Mouse (Mus musculus): ENCODE data around the gene Nfil3. TPM values are rescaled to one million over a fixed set of nuclear protein-coding genes. Genes with fewer than 3 reads are reported as not detected.

Gene Nfil3
- polyA plus RNA-seq, 1 experiment from 2014 or later: 48.4 TPM

DNA sequence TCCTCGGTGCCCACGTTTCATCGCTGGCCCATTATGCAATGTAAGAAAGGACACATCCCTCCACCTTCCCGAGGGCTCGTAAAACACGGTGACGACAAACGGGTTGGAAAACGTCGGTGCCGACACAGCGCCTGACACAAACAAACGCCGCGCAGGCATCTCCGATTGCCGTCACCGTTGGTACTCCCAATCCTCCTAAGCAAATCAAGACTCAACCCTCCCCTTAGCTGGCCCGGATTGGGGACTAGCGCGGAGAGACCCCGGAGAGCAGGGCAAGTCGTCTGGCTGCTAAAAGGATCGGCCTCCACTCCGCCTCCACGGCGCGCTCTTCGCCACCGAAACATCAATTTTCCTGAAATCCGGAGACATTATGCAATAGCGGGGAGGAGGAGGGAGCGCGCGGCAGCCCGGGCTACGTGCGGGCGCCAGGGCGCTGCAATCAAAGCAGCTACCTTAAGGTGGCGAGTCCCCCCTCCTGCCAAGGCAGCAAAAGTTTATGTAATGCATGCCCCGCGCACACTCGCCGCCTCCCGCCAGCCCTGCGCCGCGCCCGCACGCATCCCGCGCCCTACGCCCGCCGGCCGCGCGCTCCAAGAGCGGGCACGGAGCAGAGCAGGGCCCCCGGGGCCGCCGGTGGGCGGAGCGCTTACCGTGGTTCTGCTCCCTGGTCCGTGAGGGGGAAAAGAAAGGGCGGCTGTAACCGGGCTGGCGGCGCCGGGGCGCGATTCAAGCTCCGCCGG lies 492 bp downstream of the Nfil3 start:
- WGBS: under 1% methylated on average over 69 of the region's 77 CpGs
- Histone ChIP-seq H3K9me3 (no peaks in the 10 kb centered on the region), H3K4me3 (peak overlapping the region; percentile 96), H3K9ac (peak overlapping the region; percentile 90), H3K36me3 (replicated peaks) (no peaks in the 10 kb centered on the region), H3K4me2 (peak overlapping the region; percentile 91), H3K27ac (peak overlapping the region; percentile 98), H3K27me3 (replicated peaks) (no peaks in the 10 kb centered on the region), H3K4me1 (peaks cover 38% of the 10 kb centered on the region)
- peak; percentile 85 for ATAC-seq (replicated peaks)

DNA sequence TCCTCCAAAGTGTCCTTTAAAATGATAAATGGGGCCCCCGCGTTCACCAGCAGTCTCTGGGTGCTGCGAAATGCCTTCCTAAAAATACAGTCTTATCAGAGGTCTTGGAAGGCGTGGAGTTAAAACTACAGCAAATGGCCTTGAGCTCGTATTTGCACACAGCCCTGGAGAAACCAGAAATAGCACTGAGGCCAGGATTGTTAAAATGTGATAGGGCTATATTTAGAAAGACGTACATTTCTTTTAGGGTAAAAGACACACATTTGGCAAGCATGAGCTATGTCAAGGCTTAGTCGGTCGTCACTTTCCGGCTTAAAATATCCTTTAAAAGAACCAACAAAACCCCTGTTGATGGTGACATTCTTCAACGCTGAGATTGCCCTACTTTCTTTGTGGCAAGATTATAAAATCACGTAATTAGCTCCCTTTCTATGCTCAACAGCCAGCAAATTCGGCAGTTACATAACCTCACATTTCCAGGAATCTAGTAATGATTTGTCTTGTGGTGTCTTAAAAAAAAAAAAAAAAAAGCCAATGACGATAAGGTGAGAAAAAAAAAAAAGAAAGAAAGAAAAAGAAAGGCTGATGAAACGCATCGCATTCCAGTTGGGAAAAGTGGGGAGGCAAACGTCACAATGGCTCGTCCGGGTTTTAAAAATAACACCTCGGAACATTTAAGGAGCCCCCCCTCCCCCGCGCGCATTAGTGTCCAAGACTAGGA lies 1.4 kb downstream of the Nfil3 start:
- Histone ChIP-seq H3K9me3 (no peaks in the 10 kb centered on the region), H3K36me3 (replicated peaks) (no peaks in the 10 kb centered on the region), H3K27me3 (replicated peaks) (no peaks in the 10 kb centered on the region), H3K4me3 (peak overlapping the region; percentile 96), H3K27ac (peak overlapping the region; percentile 98), H3K9ac (peak overlapping the region; percentile 90), H3K4me1 (peaks cover 38% of the 10 kb centered on the region), H3K4me2 (peak overlapping the region; percentile 91)
- WGBS: under 1% methylated on average over 22 of the region's 22 CpGs
- ATAC-seq (replicated peaks): no peak

DNA sequence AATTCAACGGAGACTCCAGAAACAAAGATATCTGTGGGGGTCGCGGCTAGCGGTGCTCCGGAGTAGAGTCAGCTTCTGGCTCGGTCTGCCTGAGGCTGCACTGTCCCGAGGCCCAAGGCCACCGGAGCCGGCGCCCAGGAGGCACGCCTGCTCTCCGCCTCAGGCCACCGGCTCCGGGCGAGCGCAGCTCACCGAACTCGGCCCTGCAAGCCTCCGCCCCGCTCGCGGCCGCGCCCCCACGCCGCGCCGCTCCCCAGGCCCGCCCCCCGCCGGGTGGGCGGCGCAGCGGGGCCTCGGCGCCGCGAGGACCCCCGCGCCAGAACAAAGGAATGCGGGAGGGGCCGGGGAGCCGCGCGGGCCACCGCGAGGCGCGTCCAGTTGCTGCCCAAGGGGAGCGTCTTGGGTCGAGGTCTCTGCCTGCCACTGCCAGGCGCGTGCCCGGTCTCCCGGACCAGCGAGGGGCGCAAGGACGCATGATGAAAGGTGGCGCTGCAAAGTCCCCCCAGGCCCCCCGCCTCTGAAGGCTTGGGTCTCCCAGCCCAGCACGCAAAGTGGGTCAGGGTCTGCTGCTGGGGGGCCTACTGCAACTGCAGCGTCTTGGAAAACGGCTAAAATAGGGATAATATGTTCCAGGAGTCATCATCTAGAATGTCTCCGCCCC lies 2.4 kb downstream of the Nfil3 start:
- 0 out of 2 replicates have a peak, but pooled peaks have one; percentile 13 for ATAC-seq (replicated peaks)
- H3K27me3 ChIP-seq (replicated peaks): no peaks in the 10 kb centered on the region
- peak overlapping the region; percentile 96 for H3K4me3 ChIP-seq
- H3K9me3 ChIP-seq: no peaks in the 10 kb centered on the region
- peak overlapping the region; percentile 77 for H3K9ac ChIP-seq
- H3K4me2 ChIP-seq: peak overlapping the region; percentile 91
- peaks cover 38% of the 10 kb centered on the region for H3K4me1 ChIP-seq
- peak overlapping the region; percentile 95 for H3K27ac ChIP-seq
- 1% methylated on average over 42 of the region's 64 CpGs for WGBS
- no peaks in the 10 kb centered on the region for H3K36me3 ChIP-seq (replicated peaks)

DNA sequence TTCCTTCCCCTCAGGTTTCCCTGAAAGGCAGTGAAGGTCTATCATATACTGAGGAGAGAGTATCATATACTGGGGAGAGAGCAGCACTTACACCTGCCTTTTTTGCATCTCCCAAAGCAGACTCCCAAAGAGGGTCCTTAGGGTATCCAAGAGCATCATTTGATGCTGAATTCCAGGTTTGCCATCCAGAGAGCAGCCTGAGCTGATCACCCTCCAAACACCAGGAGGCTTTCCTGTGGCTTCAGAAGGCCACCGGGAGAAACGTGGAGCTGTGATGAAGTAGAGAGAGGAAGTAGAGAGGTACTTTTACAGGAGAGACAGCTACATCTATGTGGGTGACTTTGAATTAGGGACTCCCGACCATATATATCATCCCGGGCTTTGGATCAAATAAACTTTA lies 3.1 kb downstream of the Nfil3 start:
- 20% methylated on average over 4 of the region's 4 CpGs for WGBS
- Histone ChIP-seq H3K27ac (peak overlapping the region; percentile 95), H3K27me3 (replicated peaks) (no peaks in the 10 kb centered on the region)

DNA sequence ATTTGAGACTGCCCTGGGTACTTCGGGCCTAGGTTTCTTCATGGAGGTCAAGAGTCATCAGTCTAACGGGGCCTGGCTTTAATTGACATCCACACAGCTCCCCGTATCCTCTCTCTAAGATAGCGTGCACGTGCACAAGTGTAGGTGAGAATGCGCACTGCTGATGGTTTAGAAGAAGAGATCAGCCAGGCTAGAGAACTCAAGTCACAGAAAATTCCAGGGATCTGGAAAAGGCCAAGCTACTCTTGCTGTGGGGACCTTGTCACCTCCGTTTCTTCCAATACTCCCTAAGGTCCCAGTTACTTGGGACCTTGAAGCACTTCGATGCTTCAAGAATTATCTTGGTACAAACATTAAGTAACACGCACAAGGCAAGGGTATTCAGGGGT lies 3.7 kb downstream of the Nfil3 start:
- WGBS: 74% methylated on average over 9 of the region's 9 CpGs
- Histone ChIP-seq H3K4me2 (peak overlapping the region; percentile 91), H3K27me3 (replicated peaks) (no peaks in the 10 kb centered on the region), H3K4me3 (peak overlapping the region; percentile 96), H3K4me1 (peaks cover 33% of the 10 kb centered on the region), H3K9me3 (no peaks in the 10 kb centered on the region), H3K27ac (peak overlapping the region; percentile 95; the same call in 1 of the 2 replicates), H3K9ac (peak overlapping the region; percentile 77; the same call in 1 of the 2 replicates), H3K36me3 (replicated peaks) (no peaks in the 10 kb centered on the region)
- no peak for ATAC-seq (replicated peaks)

More for the DNA sequence above, 3.1 kb downstream of the Nfil3 start:
- Histone ChIP-seq H3K36me3 (replicated peaks) (no peaks in the 10 kb centered on the region), H3K4me2 (peak overlapping the region; percentile 91), H3K9ac (peak overlapping the region; percentile 77; the same call in 1 of the 2 replicates), H3K9me3 (no peaks in the 10 kb centered on the region), H3K4me1 (peaks cover 38% of the 10 kb centered on the region), H3K4me3 (peak overlapping the region; percentile 96)
- no peak for ATAC-seq (replicated peaks)

DNA sequence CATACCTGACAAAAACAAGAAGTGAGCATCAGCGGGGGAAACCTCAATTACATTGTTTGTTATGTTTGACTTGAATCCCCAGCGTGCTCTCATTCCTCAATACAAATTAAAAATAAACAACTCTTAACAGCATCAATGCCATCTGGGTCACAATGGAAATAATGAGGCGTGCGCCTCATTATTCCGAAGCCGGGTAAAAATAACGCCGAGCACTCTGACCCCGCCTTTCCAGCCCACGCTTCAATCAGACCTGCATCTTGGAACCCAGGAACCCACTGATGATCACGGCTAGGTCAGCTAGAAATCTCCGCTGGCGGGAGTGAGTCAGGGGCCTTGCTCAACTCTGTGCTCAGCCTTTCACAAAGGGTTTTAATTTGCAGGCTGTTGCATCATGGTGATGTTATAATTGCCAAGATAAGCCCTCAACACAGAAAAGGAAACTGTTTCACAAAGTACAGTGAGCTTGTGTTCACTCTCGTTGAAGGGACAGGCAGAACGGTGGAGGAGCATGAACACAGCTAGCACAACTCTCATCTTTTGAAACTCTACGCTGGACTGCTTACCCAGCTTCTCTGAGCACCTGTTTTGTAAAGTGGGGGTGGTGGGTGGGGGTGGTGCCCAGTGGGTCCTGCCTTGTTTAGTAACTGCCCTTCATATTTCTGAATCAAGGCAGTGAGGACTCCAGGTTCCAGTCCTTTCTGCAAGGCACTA lies 4.2 kb downstream of the Nfil3 start:
- WGBS: 33% methylated on average over 16 of the region's 16 CpGs
- Histone ChIP-seq H3K4me1 (peaks cover 27% of the 10 kb centered on the region), H3K9ac (no peak overlapping the region), H3K36me3 (replicated peaks) (no peaks in the 10 kb centered on the region), H3K27me3 (replicated peaks) (no peaks in the 10 kb centered on the region), H3K4me3 (no peak overlapping the region), H3K9me3 (no peaks in the 10 kb centered on the region), H3K27ac (no peak overlapping the region), H3K4me2 (peak overlapping the region; percentile 91)
- ATAC-seq (replicated peaks): no peak

DNA sequence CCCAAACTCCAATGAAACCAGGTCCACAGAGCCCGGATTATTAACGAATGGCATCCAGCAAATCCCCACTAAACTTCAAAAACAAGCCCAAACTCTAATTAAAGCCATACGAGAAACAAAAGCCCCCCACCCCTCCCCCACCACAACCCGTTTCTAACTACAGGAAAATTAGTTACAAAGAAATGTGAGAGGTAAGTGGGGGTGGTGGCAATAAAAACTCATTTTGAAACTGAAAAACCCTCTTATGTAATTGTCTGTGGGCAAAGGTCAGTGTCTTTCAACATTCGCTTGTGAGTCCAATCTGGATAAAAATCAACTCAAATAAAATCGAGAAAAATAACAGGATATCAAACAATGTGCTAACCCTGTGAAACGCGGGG lies 4.8 kb downstream of the Nfil3 start:
- Histone ChIP-seq H3K36me3 (replicated peaks) (no peaks in the 10 kb centered on the region), H3K4me1 (peaks cover 24% of the 10 kb centered on the region), H3K4me2 (peak overlapping the region; percentile 91), H3K9ac (no peak overlapping the region), H3K27me3 (replicated peaks) (no peaks in the 10 kb centered on the region), H3K9me3 (no peaks in the 10 kb centered on the region), H3K27ac (no peak overlapping the region), H3K4me3 (no peak overlapping the region)
- ATAC-seq (replicated peaks): no peak
- 40% methylated on average over 8 of the region's 8 CpGs for WGBS

DNA sequence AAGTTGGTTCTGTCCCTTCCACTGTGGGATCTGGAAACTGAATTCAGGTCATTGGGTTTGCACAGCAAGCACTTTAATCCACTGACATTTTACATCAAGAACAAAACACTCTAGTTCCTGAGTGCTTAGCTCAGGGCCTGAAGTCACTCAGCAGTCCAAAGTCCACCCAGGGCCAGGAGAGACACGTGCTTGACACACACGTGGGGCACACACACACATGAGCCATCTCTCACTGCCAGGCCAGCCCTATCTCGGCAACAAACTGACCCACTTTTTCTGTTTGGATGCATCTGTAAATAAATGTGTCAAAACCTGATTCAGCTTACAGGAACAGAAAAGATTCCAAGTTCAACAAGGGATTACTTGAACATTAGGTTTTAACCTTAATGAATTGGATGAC lies 6.2 kb downstream of the Nfil3 start:
- WGBS: 69% methylated on average over 3 of the region's 3 CpGs
- Histone ChIP-seq H3K27ac (no peak overlapping the region), H3K27me3 (replicated peaks) (no peaks in the 10 kb centered on the region), H3K4me3 (no peak overlapping the region), H3K4me2 (no peak overlapping the region), H3K9ac (no peak overlapping the region), H3K4me1 (peaks cover 24% of the 10 kb centered on the region), H3K36me3 (replicated peaks) (no peaks in the 10 kb centered on the region), H3K9me3 (no peaks in the 10 kb centered on the region)
- ATAC-seq (replicated peaks): no peak

DNA sequence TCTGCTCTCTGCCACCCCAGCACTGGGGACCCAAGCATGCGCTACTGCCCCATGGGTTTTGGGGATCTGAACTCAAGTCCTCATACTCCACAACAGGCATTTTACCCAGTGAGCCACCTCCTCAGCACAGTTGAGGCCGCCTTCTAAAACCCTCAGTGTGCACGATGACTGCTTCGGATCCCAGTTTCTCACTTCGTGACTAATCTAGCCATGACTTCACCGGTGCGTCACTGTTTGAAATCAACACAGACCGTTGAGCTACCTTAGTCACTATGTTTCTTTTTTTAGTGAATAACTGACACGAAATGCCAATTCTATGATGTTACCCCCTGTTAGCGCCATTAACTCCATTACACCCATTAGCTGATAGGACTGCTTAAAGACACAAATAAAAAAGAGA lies 7.4 kb downstream of the Nfil3 start:
- Histone ChIP-seq H3K9ac (no peak overlapping the region), H3K9me3 (no peaks in the 10 kb centered on the region), H3K27me3 (replicated peaks) (no peaks in the 10 kb centered on the region), H3K36me3 (replicated peaks) (no peaks in the 10 kb centered on the region), H3K27ac (no peak overlapping the region), H3K4me3 (no peak overlapping the region), H3K4me1 (peaks cover 24% of the 10 kb centered on the region), H3K4me2 (no peak overlapping the region)
- no peak for ATAC-seq (replicated peaks)
- WGBS: 96% methylated on average over 10 of the region's 10 CpGs

DNA sequence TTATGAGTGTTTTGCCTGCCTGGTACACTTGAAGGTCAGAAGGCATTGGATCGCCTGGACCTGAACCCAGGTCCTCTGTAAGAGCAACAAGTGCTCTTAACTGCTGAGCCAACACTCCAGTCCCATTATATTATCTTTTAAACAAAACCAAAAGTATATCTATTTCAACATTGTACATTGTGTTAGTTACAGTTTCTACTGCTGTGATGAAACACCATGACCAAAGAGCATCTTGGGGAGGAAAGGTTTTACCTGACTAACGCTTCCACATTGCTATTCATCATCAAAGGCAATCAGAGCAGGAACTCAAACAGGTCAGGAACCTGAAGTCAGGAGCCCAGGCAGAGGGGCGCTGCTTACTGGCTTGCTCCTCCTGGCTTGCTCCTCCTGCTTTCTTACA lies 8.2 kb downstream of the Nfil3 start:
- no peak overlapping the region for H3K4me3 ChIP-seq
- ATAC-seq (replicated peaks): no peak
- no peak overlapping the region for H3K9ac ChIP-seq
- H3K4me2 ChIP-seq: no peak overlapping the region
- no peaks in the 10 kb centered on the region for H3K27me3 ChIP-seq (replicated peaks)
- H3K4me1 ChIP-seq: peaks cover 22% of the 10 kb centered on the region
- peaks cover 3% of the 10 kb centered on the region; the same call in 1 of the 2 replicates for H3K36me3 ChIP-seq (replicated peaks)
- no peaks in the 10 kb centered on the region for H3K9me3 ChIP-seq
- 95% methylated on average over 3 of the region's 3 CpGs for WGBS
- H3K27ac ChIP-seq: no peak overlapping the region

DNA sequence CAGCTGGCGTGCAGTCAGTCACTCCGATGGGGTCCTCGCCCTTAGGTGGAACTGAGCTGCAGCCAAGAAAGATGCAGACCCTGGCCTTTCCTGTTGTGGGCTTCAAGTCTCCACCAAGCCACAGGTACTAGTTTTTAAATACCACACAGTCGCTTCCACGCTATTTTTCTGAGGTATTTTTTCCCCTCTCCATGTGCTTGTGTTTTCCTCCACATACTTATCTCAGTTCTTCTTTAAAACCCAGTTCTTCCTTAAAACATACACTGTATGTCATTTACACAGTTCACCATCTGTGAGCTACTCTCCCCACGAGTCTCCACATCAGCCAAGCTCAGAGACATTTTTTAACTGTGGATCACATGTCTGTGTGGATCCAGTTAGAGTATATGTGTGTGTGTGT lies 10.0 kb downstream of the Nfil3 start:
- Histone ChIP-seq H3K4me1 (peaks cover 4% of the 10 kb centered on the region), H3K4me3 (no peak overlapping the region), H3K27ac (no peak overlapping the region), H3K27me3 (replicated peaks) (no peaks in the 10 kb centered on the region), H3K36me3 (replicated peaks) (peaks cover 14% of the 10 kb centered on the region; the same call in 1 of the 2 replicates), H3K9me3 (no peaks in the 10 kb centered on the region), H3K4me2 (no peak overlapping the region), H3K9ac (no peak overlapping the region)
- 94% methylated on average over 6 of the region's 6 CpGs for WGBS
- no peak for ATAC-seq (replicated peaks)

DNA sequence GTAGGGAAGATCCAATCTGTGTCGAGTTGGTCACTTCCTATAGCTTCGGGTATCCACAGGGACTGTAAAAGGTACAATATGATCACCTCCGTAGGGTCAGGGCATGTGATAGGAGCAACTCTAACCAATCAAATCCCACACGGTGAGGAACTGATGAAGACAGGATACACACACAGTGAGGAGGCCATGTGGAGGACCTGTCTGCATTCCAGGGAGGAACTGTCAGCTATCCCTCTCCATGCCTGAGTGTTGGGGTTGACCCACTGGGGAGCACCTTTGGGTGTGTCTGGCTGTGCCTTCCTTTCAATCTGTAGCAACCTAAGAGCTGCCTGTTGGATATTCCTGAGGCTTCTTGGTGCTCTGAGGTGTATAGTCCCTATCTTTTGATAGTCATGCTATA lies 18.0 kb downstream of the Nfil3 start:
- Histone ChIP-seq H3K27me3 (replicated peaks) (no peaks in the 10 kb centered on the region), H3K4me1 (no peaks in the 10 kb centered on the region), H3K27ac (no peak overlapping the region), H3K9me3 (no peaks in the 10 kb centered on the region; the same call in 1 of the 2 replicates), H3K4me2 (no peak overlapping the region), H3K4me3 (no peak overlapping the region), H3K36me3 (replicated peaks) (peaks cover 26% of the 10 kb centered on the region; the same call in 1 of the 2 replicates), H3K9ac (no peak overlapping the region)
- WGBS: 95% methylated on average over 4 of the region's 4 CpGs
- no peak for ATAC-seq (replicated peaks)
